Mouse (Mus musculus): ENCODE measurements at regions not wholly inside any gene's neighbourhood (a gene's known extent, or its start where the extent isn't known, plus 50 kb on each side); places are given as distances from the start of the nearest gene placed in this dataset.
A peak's percentile ranks its signal among the peaks of the same experiment; 100 is the strongest.

GRCm38 (mm10) chr1:147996591-147996990 is 1502.0 kb downstream of the Brinp3 start:
- H3K4me3 ChIP-seq, result no peak overlapping the region
- H3ac ChIP-seq (ENCODE audit: control insufficient read depth, insufficient read length), result no peak overlapping the region
- no peak for TF ChIP-seq E2F4 (IDR thresholded peaks at IDR 0.05; ENCODE audit: insufficient read depth)
- TF ChIP-seq SRF (IDR thresholded peaks at IDR 0.05; ENCODE audit: control insufficient read depth, insufficient read length, low read depth), result no peak
- TF ChIP-seq MAX (IDR thresholded peaks at IDR 0.05; ENCODE audit: low read depth), result no peak
- no peak for TF ChIP-seq REST (IDR thresholded peaks at IDR 0.05; ENCODE audit: insufficient read depth, insufficient read length)
- TF ChIP-seq CEBPB (IDR thresholded peaks at IDR 0.05; ENCODE audit: insufficient read depth, poor library complexity, severe bottlenecking), result no peak
- TF ChIP-seq POLR2A (IDR thresholded peaks at IDR 0.05; ENCODE audit: insufficient read length, low read depth), result no peak
- no peak for TF ChIP-seq MYOG (IDR thresholded peaks at IDR 0.05; ENCODE audit: control insufficient read depth in 1 of 3, insufficient read depth in 1 of 3, insufficient read length in 2 of 3, low read depth in 2 of 3)
- TF ChIP-seq USF1 (IDR thresholded peaks at IDR 0.05; ENCODE audit: low read depth), result no peak
- no peak for TF ChIP-seq MYOD1 (IDR thresholded peaks at IDR 0.05; ENCODE audit: control insufficient read depth in 1 of 3, insufficient read length in 2 of 3, low read depth in 2 of 3)
- no peak for TF ChIP-seq POLR2AphosphoS2 (IDR thresholded peaks at IDR 0.05; ENCODE audit: insufficient read length, low read depth)
- TF ChIP-seq TCF12 (IDR thresholded peaks at IDR 0.05; ENCODE audit: insufficient read depth, poor library complexity, severe bottlenecking), result no peak
- TF ChIP-seq TCF3 (IDR thresholded peaks at IDR 0.05; ENCODE audit: insufficient read length, low read depth), result no peak
- H3K79me2 ChIP-seq (ENCODE audit: control insufficient read depth, insufficient read depth), result no peaks in the 10 kb centered on the region
- H3K4me2 ChIP-seq (ENCODE audit: low read depth), result no peak overlapping the region
- no peaks in the 10 kb centered on the region for H3K36me3 ChIP-seq (ENCODE audit: control insufficient read depth, insufficient read depth)
- no peaks in the 10 kb centered on the region for H3K27me3 ChIP-seq (ENCODE audit: control insufficient read depth, insufficient read depth, insufficient read length)

GRCm38 (mm10) chr1:148033851-148034250 is 1539.3 kb downstream of the Brinp3 start:
- no peak overlapping the region for H3K4me3 ChIP-seq
- TF ChIP-seq MYOD1 (IDR thresholded peaks at IDR 0.05; ENCODE audit: control insufficient read depth in 1 of 3, insufficient read length in 2 of 3, low read depth in 2 of 3) (peak in 1 of 3 experiments; percentile 36), POLR2A (IDR thresholded peaks at IDR 0.05; ENCODE audit: insufficient read length, low read depth) (no peak)
- H3K79me2 ChIP-seq (ENCODE audit: control insufficient read depth, insufficient read depth), result no peaks in the 10 kb centered on the region
- H3K27me3 ChIP-seq (ENCODE audit: control insufficient read depth, insufficient read depth, insufficient read length), result no peaks in the 10 kb centered on the region
- H3K4me2 ChIP-seq (ENCODE audit: low read depth), result no peak overlapping the region
- no peaks in the 10 kb centered on the region for H3K36me3 ChIP-seq (ENCODE audit: control insufficient read depth, insufficient read depth)
- no peak overlapping the region for H3ac ChIP-seq (ENCODE audit: control insufficient read depth, insufficient read length)

DNA sequence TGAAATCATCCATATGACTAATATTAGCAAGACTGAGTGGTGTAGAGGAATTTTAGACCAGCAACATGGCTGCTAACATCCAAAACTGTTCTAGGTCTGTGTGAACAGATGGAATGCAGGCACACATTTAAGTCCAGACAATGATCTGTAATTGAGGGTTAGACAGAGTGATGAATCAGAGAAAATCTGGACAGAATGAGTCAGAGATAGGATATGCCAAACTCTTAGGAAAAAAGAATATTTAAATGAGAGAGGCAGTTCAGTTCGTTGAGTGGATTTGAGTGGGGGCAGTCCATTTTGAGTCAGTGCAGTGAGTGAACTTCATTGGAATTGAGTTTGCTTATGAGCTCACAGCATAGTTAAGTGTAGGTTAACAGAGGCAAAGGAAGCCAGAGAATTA is 1557.3 kb downstream of the Brinp3 start:
- no peak overlapping the region for H3K4me2 ChIP-seq (ENCODE audit: low read depth)
- no peak for TF ChIP-seq SRF (IDR thresholded peaks at IDR 0.05; ENCODE audit: control insufficient read depth, insufficient read length, low read depth)
- no peak for TF ChIP-seq REST (IDR thresholded peaks at IDR 0.05; ENCODE audit: insufficient read depth, insufficient read length)
- TF ChIP-seq TCF3 (IDR thresholded peaks at IDR 0.05; ENCODE audit: insufficient read length, low read depth), result no peak
- no peak for TF ChIP-seq E2F4 (IDR thresholded peaks at IDR 0.05; ENCODE audit: insufficient read depth)
- no peak for TF ChIP-seq MYOG (IDR thresholded peaks at IDR 0.05; ENCODE audit: control insufficient read depth in 1 of 3, insufficient read depth in 1 of 3, insufficient read length in 2 of 3, low read depth in 2 of 3)
- TF ChIP-seq MAX (IDR thresholded peaks at IDR 0.05; ENCODE audit: low read depth), result no peak
- no peak for TF ChIP-seq MYOD1 (IDR thresholded peaks at IDR 0.05; ENCODE audit: control insufficient read depth in 1 of 3, insufficient read length in 2 of 3, low read depth in 2 of 3)
- TF ChIP-seq POLR2A (IDR thresholded peaks at IDR 0.05; ENCODE audit: insufficient read length, low read depth), result no peak
- TF ChIP-seq CEBPB (IDR thresholded peaks at IDR 0.05; ENCODE audit: insufficient read depth, poor library complexity, severe bottlenecking), result no peak
- no peak for TF ChIP-seq USF1 (IDR thresholded peaks at IDR 0.05; ENCODE audit: low read depth)
- no peak for TF ChIP-seq TCF12 (IDR thresholded peaks at IDR 0.05; ENCODE audit: insufficient read depth, poor library complexity, severe bottlenecking)
- TF ChIP-seq POLR2AphosphoS2 (IDR thresholded peaks at IDR 0.05; ENCODE audit: insufficient read length, low read depth), result no peak
- no peaks in the 10 kb centered on the region for H3K36me3 ChIP-seq (ENCODE audit: control insufficient read depth, insufficient read depth)
- H3ac ChIP-seq (ENCODE audit: control insufficient read depth, insufficient read length), result no peak overlapping the region
- H3K27me3 ChIP-seq (ENCODE audit: control insufficient read depth, insufficient read depth, insufficient read length), result no peaks in the 10 kb centered on the region
- no peak overlapping the region for H3K4me3 ChIP-seq
- no peaks in the 10 kb centered on the region for H3K79me2 ChIP-seq (ENCODE audit: control insufficient read depth, insufficient read depth)

All from myocyte (in vitro differentiated cells).